Mouse (Mus musculus): ENCODE measurements around the gene Gm17783. TPM values are rescaled to one million over a fixed set of nuclear protein-coding genes. Genes with fewer than 3 reads are reported as not detected.
"Not testable (repeated sequence)": the region's sequence is repeated elsewhere in the genome, so short reads cannot be mapped to it uniquely, and the experiment has no call there.

Gene Gm17783
- total RNA-seq (2022), result not detected

DNA sequence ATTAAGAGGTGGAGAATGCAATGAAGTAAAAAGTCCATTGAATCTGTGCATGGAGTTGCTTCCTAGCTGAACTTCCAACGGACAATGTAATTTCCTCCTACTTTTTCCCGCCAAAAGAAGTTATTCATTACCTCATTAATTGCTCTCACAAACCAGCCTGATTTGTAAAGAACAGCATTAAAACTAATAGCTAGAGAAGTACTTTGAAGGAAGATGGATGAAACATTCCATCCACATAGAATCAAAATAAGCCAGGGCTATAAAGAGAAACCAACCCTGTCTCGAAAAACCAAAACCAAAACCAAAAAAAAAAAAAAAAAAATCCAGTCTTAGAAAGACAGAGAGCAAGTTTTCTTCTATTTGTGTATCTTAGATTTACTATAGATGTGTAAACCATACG is at the start of gene Gm17783:
TSS of gene Gm17783 (minus strand) at position 101 of the 400 bp plus-strand sequence.
- DNase-seq (ENCODE audit: low spot score in 2 of 2), result no peak

DNA sequence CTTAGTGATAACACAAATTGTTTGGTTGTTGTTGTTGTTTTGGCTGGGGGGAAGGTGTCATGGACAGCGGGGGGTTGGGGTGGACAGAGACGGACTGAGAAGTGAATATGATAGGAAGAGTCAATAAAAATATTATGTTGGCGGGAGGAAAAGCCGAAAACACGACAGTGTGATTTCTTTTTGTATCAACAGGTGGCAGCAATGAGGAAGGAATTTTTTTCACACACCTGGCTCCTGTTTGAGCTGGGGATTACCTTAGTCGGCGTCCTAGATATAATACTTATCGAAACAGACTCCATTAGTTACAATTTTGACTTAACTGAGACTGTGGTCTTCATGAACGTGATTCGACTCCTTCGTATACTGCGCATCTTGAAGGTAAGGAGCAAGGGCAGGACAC is 48.0 kb upstream of the Gm17783 start:
- no peak for DNase-seq (ENCODE audit: low spot score in 2 of 2)

DNA sequence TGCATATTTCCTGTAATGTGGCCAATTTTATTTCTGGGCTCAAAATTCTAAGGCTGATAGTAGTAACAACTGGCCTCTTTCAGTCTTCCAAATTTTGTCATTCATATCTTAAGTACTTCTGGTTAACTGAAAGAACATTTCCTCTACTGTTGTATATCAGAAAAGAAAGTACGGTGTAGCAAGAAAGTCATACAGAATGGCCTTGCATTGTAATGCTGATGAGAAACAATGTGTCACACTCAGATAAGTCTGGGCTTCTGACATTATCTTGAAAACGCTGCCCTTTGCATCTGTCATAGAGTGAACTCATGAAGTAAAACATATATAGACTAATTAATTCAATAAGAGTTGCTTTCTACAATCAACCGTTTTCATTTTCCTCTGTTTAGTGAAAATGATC is 40.5 kb upstream of the Gm17783 start:
- no peak for DNase-seq (ENCODE audit: low spot score in 2 of 2)

DNA sequence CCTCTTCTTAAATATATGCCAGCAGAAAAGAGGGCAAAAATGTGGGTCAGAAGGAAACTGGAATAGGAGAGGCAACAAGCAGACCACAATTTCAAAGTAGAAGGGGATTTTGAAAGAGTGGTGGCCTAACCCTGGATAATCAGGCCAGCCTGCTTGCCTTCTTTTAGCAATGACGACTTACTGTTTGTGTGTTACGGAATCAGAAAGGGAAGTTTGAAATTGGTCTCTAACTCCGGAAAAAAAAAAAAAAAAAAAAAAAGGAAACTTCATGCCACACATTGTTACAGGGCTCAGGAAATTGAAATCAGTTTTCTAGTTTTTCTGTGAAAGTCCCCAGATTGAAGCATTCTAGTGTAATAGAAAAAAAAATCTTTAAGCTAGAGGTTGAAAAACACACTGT is 29.9 kb upstream of the Gm17783 start:
- no peak for DNase-seq (ENCODE audit: low spot score in 2 of 2)

DNA sequence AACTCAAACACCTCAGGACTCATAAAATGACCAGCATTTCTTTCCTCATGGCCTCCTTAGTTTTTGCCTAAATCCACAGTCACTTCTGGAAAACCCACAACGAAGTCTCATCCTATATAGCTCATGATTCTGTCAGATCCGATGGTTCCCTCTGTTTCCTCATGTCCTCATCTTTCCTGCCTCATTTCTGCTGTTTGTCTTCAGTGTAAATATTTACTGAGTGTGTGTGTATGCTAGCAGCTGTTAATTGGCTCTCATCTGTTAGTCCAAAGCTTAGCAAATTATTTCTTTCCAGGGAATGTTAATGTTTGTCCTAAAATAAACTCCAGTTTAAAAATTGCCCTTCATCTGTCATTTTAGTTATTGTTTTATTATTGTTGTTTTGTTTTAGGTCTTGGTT is 19.7 kb upstream of the Gm17783 start:
- DNase-seq (ENCODE audit: low spot score in 2 of 2), result no peak

DNA sequence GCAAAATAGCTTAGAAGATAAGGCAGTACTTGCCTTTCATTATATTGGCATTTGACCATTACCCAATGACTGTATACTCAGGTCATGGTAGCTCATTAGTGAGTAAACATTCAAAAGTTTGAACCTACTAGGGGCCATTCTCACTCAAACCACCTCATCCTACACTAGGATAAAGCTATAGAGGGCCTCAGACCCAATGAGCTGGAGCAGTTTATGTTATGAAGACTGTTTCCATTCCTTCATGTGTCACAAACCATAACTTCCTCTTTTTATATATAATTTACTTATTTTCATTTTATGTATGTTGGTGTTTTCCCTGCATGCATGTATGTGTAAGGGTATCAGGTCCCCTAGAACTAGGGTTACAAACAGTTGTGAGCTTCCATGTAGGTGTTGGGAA is 16.1 kb upstream of the Gm17783 start:
- DNase-seq (ENCODE audit: low spot score in 2 of 2), result no peak

DNA sequence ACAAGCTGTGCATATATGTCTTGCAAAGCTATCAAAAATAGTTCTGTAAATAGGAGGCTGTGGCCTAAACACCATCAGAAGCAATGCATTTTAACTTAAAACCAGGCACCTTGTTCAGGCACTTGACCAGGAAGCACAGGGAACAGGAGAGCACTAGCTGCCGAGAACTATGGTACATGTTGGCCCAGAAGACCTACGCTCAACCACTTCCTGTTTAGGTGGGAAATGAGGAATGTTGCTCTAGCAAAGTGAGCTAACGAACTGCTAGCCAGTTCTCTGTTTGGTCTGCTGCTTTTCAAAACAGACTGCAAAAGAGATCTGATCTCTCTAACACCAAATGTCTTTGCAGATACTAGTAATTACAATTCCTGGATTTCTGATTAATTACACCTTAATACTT is 12.5 kb upstream of the Gm17783 start:
- no peak for DNase-seq (ENCODE audit: low spot score in 2 of 2)

DNA sequence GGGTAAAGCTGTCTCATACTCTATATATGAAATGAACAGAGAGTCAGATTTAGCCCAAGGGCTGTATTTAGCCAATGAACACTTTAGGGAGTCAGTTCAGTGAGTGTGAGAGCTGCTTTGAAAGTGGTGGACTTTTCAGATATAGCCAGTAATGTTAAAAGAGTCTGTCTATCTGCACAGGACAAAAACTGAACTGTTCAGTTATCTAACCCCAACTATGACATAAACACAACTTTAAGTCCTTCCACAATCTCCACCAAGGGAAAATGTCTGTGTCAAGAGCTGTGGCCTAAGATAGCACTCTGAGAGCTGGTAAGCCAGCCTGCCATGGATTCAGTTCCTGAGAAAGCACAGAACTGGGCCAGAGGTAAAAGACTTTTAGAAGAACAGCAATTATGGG is 10.3 kb upstream of the Gm17783 start:
- no peak for DNase-seq (ENCODE audit: low spot score in 2 of 2)

DNA sequence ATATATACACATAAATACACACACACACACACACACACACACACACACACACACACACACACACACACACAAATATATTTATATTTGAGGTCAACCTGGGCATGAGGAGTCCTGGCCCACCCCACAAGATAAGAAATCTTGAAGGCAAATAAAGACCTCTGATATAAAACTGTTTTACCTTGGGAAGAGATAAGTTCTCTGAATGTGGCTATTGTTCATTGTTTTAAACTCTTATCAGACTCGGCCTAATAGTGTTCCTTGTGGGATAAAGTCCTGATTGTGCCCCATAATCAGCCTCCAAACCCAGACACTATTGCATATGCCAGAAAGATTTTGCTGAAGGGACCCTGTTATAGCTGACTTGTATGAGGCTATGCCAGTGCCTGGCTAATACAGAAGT is 6.5 kb upstream of the Gm17783 start:
- DNase-seq (ENCODE audit: low spot score in 2 of 2), result not testable (repeated sequence)

DNA sequence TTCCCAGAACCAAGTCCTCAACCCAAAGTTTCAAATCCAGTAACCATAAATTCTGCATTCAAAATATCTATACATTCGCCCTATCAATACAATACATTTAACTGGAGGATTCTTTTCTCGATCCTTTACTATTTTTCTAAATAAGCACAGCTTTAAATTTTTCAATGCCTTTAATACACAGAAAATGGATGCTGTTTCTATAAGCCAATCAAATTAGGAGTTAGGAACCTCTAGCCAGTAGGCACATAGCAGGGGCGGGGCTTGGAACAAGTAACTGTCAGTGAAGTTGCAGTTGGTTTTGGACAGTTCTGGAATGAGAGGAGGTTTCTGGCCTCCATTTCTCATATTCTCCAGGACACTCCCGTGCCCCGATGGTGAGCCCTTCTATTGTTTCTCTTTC is 3.2 kb upstream of the Gm17783 start, which contains the start of gene Slc9c1:
TSS of gene Slc9c1 (plus strand) at position 301 of the 400 bp plus-strand sequence.
- DNase-seq (ENCODE audit: low spot score in 2 of 2), result no peak

DNA sequence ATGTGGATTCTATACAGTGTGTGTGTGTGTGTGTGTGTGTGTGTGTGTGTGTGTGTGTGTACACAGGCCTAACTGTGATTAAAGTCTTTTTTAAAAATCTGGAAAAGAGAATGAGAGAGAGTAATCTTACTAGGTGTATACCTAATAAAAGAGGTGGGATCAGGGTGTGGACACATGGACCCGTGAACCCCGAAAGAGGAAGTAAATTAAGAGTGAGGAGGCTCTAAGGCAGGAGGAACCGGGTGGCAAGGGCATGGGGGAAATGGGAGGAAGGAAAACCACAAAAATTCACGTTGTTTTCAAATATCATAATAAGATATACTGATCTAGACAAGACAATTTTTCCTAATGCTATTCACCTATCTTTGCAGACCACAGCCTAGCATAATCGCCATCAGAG is 6.3 kb downstream of the Gm17783 start:
- no peak for DNase-seq (ENCODE audit: low spot score in 2 of 2)

DNA sequence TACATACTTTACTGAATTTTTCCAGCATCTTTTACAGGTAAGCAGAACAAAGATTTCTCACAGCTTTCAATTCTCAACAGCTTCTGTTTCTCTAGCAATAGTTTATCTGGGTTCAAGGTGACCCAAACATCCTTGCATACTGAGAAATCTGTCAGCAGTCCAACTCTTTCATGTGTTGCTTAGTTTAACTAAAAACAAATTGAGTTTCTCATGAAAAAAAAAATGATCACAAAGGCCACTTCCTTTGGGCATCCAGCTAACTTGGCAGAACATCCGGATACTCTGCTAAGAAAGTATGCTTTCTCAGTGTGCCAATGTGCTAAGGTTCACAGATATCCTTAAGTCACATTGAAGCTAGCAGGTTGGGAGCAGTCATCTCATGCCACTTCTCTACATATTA is 36.5 kb downstream of the Gm17783 start:
- no peak for DNase-seq (ENCODE audit: low spot score in 2 of 2)

DNA sequence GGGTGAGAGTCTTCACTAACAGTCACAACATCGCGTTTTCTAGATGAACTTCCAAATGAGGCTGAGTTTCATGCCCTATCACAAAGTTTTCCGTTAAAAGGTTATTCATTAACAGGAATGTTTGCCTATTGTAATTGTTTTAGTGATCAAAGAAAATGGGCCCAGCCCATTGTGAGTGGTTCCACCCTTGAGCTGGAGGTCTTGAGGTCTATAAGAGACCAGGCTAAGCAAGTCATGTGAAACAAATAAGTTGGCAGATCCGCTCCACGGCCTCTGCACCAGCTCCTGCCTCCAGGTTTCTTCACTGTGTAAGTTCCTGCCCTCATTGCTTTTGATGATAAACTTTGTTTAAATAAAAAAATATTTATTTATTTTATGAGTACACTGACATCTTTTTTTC is 38.9 kb downstream of the Gm17783 start, which contains the start of gene Gm609:
TSS of gene Gm609 (minus strand) at position 43 of the 400 bp plus-strand sequence.
- no peak for DNase-seq (ENCODE audit: low spot score in 2 of 2)

DNA sequence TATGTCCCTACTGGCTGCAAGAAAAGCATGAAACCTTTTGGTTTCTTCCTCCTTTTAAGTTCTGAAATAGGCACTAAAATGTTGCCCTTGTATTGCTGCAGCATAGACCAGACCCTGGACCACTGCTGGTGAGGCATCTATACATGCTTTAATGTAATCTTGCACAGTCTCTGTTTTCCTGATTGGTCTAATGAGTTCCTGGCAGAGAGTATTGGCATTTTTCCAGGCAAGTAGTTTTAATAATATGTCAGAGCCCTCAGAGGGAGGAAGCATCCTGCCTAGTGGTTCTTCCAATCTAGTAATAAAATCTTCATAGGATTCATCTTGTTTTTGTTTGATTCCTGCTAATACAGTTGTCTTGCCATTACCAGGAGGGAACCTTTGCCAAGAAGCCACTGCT is 54.9 kb downstream of the Gm17783 start:
- DNase-seq (ENCODE audit: low spot score in 2 of 2), result no peak

DNA sequence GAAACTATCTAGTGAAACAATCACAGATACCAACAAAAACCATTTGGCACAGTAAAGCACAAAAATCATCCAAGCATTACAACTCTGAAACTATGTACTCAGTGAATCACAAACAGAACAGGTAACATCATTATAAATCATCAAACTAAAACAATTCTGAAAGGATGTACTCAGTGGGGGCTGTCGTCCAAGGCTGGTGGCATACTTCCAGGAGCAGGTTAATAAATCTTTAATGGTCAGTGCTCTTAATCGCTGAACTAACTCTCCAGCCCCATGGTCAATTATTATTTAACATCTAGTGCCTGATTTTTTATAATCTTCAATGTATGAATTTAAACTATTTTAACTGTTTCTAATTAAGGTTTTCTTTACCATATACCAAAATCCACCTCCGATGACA is 60.0 kb downstream of the Gm17783 start:
- not testable (repeated sequence) for DNase-seq (ENCODE audit: low spot score in 2 of 2)

Other genes with a start within 250 kb of the Gm17783 start
- gene Cd200, start 123.0 kb downstream of the Gm17783 start, total RNA-seq (2022), result 10 to 100 TPM; 73.9 to 89.3 (median 84.1) TPM
- gene Gm609, start 39.1 kb downstream of the Gm17783 start, total RNA-seq (2022), result under 1 TPM; 0.24 to 0.49 (median 0.38) TPM
- gene Slc9c1, start 3.3 kb upstream of the Gm17783 start, total RNA-seq (2022), result not detected
- gene Gcsam, start 78.3 kb upstream of the Gm17783 start, total RNA-seq (2022), result not detected
- gene BC016579, start 122.0 kb upstream of the Gm17783 start, total RNA-seq (2022), result under 1 TPM in 3 of 4 experiments, not detected in 1; 0.14 to 0.39 (median 0.18) TPM
- 1 to 10 TPM; 1.3 to 2.5 (median 1.6) TPM for gene Tmprss7, start 161.6 kb upstream of the Gm17783 start, total RNA-seq (2022)
- gene Tagln3, start 192.6 kb upstream of the Gm17783 start, total RNA-seq (2022), result 100 to 1,000 TPM; 207 to 253 (median 235) TPM
- gene Abhd10, start 210.9 kb upstream of the Gm17783 start, total RNA-seq (2022), result 10 to 100 TPM; 19.5 to 27.1 (median 21.8) TPM

Data from layer of hippocampus, adult 8-10 months (tissue).